Mouse (Mus musculus): ENCODE measurements around the gene Olfr1351.
"Not testable (repeated sequence)": the region's sequence is repeated elsewhere in the genome, so short reads cannot be mapped to it uniquely, and the experiment has no call there.

Gene Olfr1351

GRCm38 (mm10) chr10:79012172-79012571 lies at the start of gene Olfr1351:
Gene Olfr1351, plus strand, starts transcription at chr10:79012472.
- DNase-seq: no peak

GRCm38 (mm10) chr10:78963009-78963408 lies 49.3 kb upstream of the Olfr1351 start, which contains the start of gene Olfr1353:
Gene Olfr1353, plus strand, starts transcription at chr10:78963309.
- not testable (repeated sequence) for DNase-seq

- DNase-seq: no peak
These were observed 31.5 kb upstream of the Olfr1351 start, which contains the start of gene Olfr1352 for GRCm38 (mm10) chr10:78980750-78981149. Gene Olfr1352, plus strand, starts transcription at chr10:78981050.

GRCm38 (mm10) chr10:79028441-79028840 lies 16.2 kb downstream of the Olfr1351 start, which contains the start of gene Olfr57:
Gene Olfr57, plus strand, starts transcription at chr10:79028741.
- DNase-seq: no peak

- DNase-seq: not testable (repeated sequence)
These were observed 30.2 kb downstream of the Olfr1351 start for GRCm38 (mm10) chr10:79042457-79042856.

- DNase-seq: not testable (repeated sequence)
These were observed 45.1 kb downstream of the Olfr1351 start for GRCm38 (mm10) chr10:79057370-79057769.
